Mouse (Mus musculus): ENCODE data around the gene Sept12.

GRCm38 (mm10) chr16:5029847-5030246 is 32.2 kb upstream of the Sept12 start:
- TF ChIP-seq POLR2A (IDR thresholded peaks at IDR 0.05; ENCODE audit: borderline replicate concordance, control insufficient read depth, low read depth, low read length) (no peak), CTCF (IDR thresholded peaks at IDR 0.05; ENCODE audit: control insufficient read depth, insufficient read depth, low read length) (no peak)

All from bone marrow, adult 2 months (tissue).